Mouse (Mus musculus): ENCODE data around the gene Ypel2. TPM values are rescaled to one million over a fixed set of nuclear protein-coding genes. Genes with fewer than 3 reads are reported as not detected.
A peak's percentile ranks its signal among the peaks of the same experiment; 100 is the strongest.

The Ypel2 gene
- polyA plus RNA-seq, 1 experiment from 2014 or later = 16.8 TPM

GRCm38 (mm10) chr11:86990309-86990708 is 3.2 kb downstream of the Ypel2 start:
- Histone ChIP-seq H3K27ac (ENCODE audit: low read depth, low read length) (no peak overlapping the region), H3K4me3 (ENCODE audit: low read depth, low read length) (0 out of 2 replicates have a peak overlapping the region, but pooled peaks have one; percentile 4), H3K4me2 (peak overlapping the region; percentile 31; the same call in 1 of the 2 replicates), H3K27me3 (ENCODE audit: control insufficient read depth, insufficient read depth, low read length) (no peaks in the 10 kb centered on the region), H3K9me3 (replicated peaks; ENCODE audit: control insufficient read depth, low read length) (no peaks in the 10 kb centered on the region), H3K9ac (ENCODE audit: low read depth, low read length) (0 out of 2 replicates have a peak overlapping the region, but pooled peaks have one; percentile 47), H3K36me3 (ENCODE audit: control insufficient read depth, insufficient read depth, low read length) (no peaks in the 10 kb centered on the region), H3K4me1 (ENCODE audit: control insufficient read depth, insufficient read depth, low read length) (peaks cover 41% of the 10 kb centered on the region)
- WGBS (ENCODE audit: insufficient replicate concordance) = 71% methylated on average over 3 of the region's 3 CpGs
- no peak for ATAC-seq (replicated peaks; ENCODE audit: insufficient number of reproducible peaks, low FRiP score, low TSS enrichment)

- WGBS (ENCODE audit: insufficient replicate concordance) = 49% methylated on average over 3 of the region's 3 CpGs
- H3K27ac ChIP-seq (ENCODE audit: low read depth, low read length) = no peak overlapping the region
- no peaks in the 10 kb centered on the region for H3K9me3 ChIP-seq (replicated peaks; ENCODE audit: control insufficient read depth, low read length)
- no peaks in the 10 kb centered on the region for H3K27me3 ChIP-seq (ENCODE audit: control insufficient read depth, insufficient read depth, low read length)
- peaks cover 37% of the 10 kb centered on the region for H3K4me1 ChIP-seq (ENCODE audit: control insufficient read depth, insufficient read depth, low read length)
- H3K4me2 ChIP-seq = no peak overlapping the region
- no peak overlapping the region for H3K9ac ChIP-seq (ENCODE audit: low read depth, low read length)
- H3K36me3 ChIP-seq (ENCODE audit: control insufficient read depth, insufficient read depth, low read length) = no peaks in the 10 kb centered on the region
- H3K4me3 ChIP-seq (ENCODE audit: low read depth, low read length) = no peak overlapping the region
- ATAC-seq (replicated peaks; ENCODE audit: insufficient number of reproducible peaks, low FRiP score, low TSS enrichment) = no peak
Measured at GRCm38 (mm10) chr11:86984990-86985389, 8.5 kb downstream of the Ypel2 start.

DNA sequence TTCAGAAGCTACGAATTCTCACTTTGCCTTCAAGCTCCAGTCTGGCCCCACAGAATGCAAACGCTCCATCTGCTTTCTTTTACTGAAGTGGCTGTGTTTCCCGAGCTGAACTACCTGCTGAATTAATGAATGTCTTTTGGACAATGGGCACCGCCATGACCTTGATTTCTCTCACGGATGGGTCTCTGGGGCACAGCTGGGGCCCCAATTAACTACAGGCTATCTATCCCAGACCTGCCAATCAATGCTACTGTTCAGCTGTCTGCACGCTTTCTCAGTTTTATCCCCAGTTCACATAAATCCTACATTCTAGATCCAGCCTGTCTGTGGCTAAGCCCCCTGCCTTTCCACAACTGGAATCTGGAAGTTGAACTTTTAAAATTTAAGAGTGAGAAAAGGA is 10.5 kb downstream of the Ypel2 start:
- WGBS (ENCODE audit: insufficient replicate concordance) = 78% methylated on average over 6 of the region's 6 CpGs
- Histone ChIP-seq H3K27ac (ENCODE audit: low read depth, low read length) (no peak overlapping the region), H3K4me1 (ENCODE audit: control insufficient read depth, insufficient read depth, low read length) (peaks cover 25% of the 10 kb centered on the region), H3K36me3 (ENCODE audit: control insufficient read depth, insufficient read depth, low read length) (no peaks in the 10 kb centered on the region), H3K9ac (ENCODE audit: low read depth, low read length) (no peak overlapping the region), H3K27me3 (ENCODE audit: control insufficient read depth, insufficient read depth, low read length) (no peaks in the 10 kb centered on the region), H3K9me3 (replicated peaks; ENCODE audit: control insufficient read depth, low read length) (no peaks in the 10 kb centered on the region), H3K4me2 (no peak overlapping the region), H3K4me3 (ENCODE audit: low read depth, low read length) (no peak overlapping the region)
- no peak for ATAC-seq (replicated peaks; ENCODE audit: insufficient number of reproducible peaks, low FRiP score, low TSS enrichment)

DNA sequence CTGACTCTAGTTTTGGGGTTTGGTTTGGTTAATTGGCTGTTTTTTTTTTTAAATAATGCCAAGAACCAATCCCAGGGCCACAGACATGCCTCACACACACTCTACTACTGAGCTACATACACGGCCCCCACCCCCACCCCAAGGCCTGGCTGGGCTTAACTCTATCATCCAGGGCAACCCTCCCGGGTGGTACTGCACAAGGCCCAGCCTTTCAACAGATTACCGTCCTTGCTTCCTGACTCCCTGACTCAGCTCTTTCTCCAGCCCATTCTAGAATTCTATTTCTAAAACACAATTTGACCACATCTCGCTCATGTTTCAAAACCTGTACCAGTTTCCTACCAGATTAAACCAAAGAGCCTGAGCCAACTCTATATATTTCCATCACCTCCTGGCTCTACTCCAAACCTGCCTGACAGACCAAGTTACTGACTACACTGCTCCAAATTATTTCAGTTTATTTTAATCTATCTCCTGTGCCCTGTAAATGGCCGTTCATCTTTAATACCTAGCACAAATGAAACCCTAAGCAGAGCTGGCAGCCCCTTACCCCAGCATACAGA is 12.2 kb downstream of the Ypel2 start:
- Histone ChIP-seq H3K9ac (ENCODE audit: low read depth, low read length) (no peak overlapping the region), H3K4me3 (ENCODE audit: low read depth, low read length) (no peak overlapping the region), H3K36me3 (ENCODE audit: control insufficient read depth, insufficient read depth, low read length) (no peaks in the 10 kb centered on the region), H3K27me3 (ENCODE audit: control insufficient read depth, insufficient read depth, low read length) (no peaks in the 10 kb centered on the region), H3K4me2 (no peak overlapping the region), H3K9me3 (replicated peaks; ENCODE audit: control insufficient read depth, low read length) (no peaks in the 10 kb centered on the region), H3K4me1 (ENCODE audit: control insufficient read depth, insufficient read depth, low read length) (peaks cover 25% of the 10 kb centered on the region), H3K27ac (ENCODE audit: low read depth, low read length) (no peak overlapping the region)
- 46% methylated on average over 5 of the region's 5 CpGs for WGBS (ENCODE audit: insufficient replicate concordance)
- ATAC-seq (replicated peaks; ENCODE audit: insufficient number of reproducible peaks, low FRiP score, low TSS enrichment) = no peak

- H3K27ac ChIP-seq (ENCODE audit: low read depth, low read length) = no peak overlapping the region
- H3K9me3 ChIP-seq (replicated peaks; ENCODE audit: control insufficient read depth, low read length) = no peaks in the 10 kb centered on the region
- H3K4me3 ChIP-seq (ENCODE audit: low read depth, low read length) = no peak overlapping the region
- no peaks in the 10 kb centered on the region for H3K27me3 ChIP-seq (ENCODE audit: control insufficient read depth, insufficient read depth, low read length)
- 83% methylated on average over 6 of the region's 6 CpGs for WGBS (ENCODE audit: insufficient replicate concordance)
- H3K9ac ChIP-seq (ENCODE audit: low read depth, low read length) = no peak overlapping the region
- H3K4me1 ChIP-seq (ENCODE audit: control insufficient read depth, insufficient read depth, low read length) = peaks cover 23% of the 10 kb centered on the region
- no peak for ATAC-seq (replicated peaks; ENCODE audit: insufficient number of reproducible peaks, low FRiP score, low TSS enrichment)
- H3K4me2 ChIP-seq = no peak overlapping the region
- H3K36me3 ChIP-seq (ENCODE audit: control insufficient read depth, insufficient read depth, low read length) = no peaks in the 10 kb centered on the region
Measured at GRCm38 (mm10) chr11:86980526-86980925, 13.0 kb downstream of the Ypel2 start.

DNA sequence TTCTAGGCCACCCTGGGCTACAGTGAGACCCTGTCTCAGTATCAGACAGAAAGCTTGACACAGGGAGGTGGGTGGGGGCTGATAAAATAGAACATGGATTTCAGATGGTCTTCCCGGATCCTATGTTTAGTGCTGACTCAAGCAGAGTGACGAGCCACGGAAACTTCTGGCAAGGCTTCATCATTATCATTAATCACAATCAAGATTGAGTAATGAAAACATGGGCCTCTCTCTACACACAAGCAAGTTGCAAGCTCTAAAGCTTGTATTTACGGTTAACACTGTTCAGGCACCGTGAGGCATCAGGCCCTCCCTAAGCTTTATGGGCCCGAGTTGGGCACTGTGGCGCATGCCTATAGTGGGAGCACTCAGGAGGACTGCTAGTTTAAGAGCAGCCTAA is 13.7 kb downstream of the Ypel2 start:
- H3K4me1 ChIP-seq (ENCODE audit: control insufficient read depth, insufficient read depth, low read length) = peaks cover 21% of the 10 kb centered on the region

DNA sequence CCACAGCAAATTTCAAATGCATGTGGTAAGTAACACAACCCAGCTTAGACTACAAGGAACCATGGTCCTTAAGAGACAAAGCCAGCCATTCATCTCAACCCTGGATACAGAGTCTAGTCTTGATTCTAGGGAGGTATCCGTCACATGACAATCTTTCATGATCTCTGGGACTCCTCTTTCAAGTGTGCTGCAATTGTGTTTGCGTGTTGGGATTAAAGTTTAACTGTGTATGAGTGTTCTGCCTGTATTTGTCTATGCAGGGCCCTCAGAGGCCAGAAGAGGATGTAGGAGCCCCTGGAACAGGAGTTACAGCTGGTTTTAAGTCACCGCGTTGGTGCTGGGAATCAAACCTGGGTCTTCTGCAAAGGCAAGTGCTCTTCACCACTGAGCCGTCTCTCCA is 16.3 kb downstream of the Ypel2 start:
- H3K27me3 ChIP-seq (ENCODE audit: control insufficient read depth, insufficient read depth, low read length) = no peaks in the 10 kb centered on the region
- H3K27ac ChIP-seq (ENCODE audit: low read depth, low read length) = no peak overlapping the region
- H3K4me1 ChIP-seq (ENCODE audit: control insufficient read depth, insufficient read depth, low read length) = peaks cover 25% of the 10 kb centered on the region
- 89% methylated on average over 5 of the region's 5 CpGs for WGBS (ENCODE audit: insufficient replicate concordance)
- H3K36me3 ChIP-seq (ENCODE audit: control insufficient read depth, insufficient read depth, low read length) = no peaks in the 10 kb centered on the region
- no peak overlapping the region for H3K4me2 ChIP-seq
- no peaks in the 10 kb centered on the region for H3K9me3 ChIP-seq (replicated peaks; ENCODE audit: control insufficient read depth, low read length)
- no peak overlapping the region for H3K9ac ChIP-seq (ENCODE audit: low read depth, low read length)
- ATAC-seq (replicated peaks; ENCODE audit: insufficient number of reproducible peaks, low FRiP score, low TSS enrichment) = no peak
- H3K4me3 ChIP-seq (ENCODE audit: low read depth, low read length) = no peak overlapping the region

More for the DNA sequence above, 13.7 kb downstream of the Ypel2 start:
- no peak overlapping the region for H3K9ac ChIP-seq (ENCODE audit: low read depth, low read length)
- H3K27ac ChIP-seq (ENCODE audit: low read depth, low read length) = no peak overlapping the region
- H3K27me3 ChIP-seq (ENCODE audit: control insufficient read depth, insufficient read depth, low read length) = no peaks in the 10 kb centered on the region
- H3K36me3 ChIP-seq (ENCODE audit: control insufficient read depth, insufficient read depth, low read length) = no peaks in the 10 kb centered on the region
- no peak for ATAC-seq (replicated peaks; ENCODE audit: insufficient number of reproducible peaks, low FRiP score, low TSS enrichment)
- no peaks in the 10 kb centered on the region for H3K9me3 ChIP-seq (replicated peaks; ENCODE audit: control insufficient read depth, low read length)
- H3K4me2 ChIP-seq = no peak overlapping the region
- 87% methylated on average over 7 of the region's 7 CpGs for WGBS (ENCODE audit: insufficient replicate concordance)
- no peak overlapping the region for H3K4me3 ChIP-seq (ENCODE audit: low read depth, low read length)

GRCm38 (mm10) chr11:86974401-86974800 is 19.1 kb downstream of the Ypel2 start:
- no peak overlapping the region for H3K4me2 ChIP-seq
- H3K4me1 ChIP-seq (ENCODE audit: control insufficient read depth, insufficient read depth, low read length) = peaks cover 12% of the 10 kb centered on the region; the same call in 1 of the 2 replicates
- H3K36me3 ChIP-seq (ENCODE audit: control insufficient read depth, insufficient read depth, low read length) = 0 out of 2 replicates have a peak, but pooled peaks cover 4% of the 10 kb centered on the region
- no peaks in the 10 kb centered on the region for H3K9me3 ChIP-seq (replicated peaks; ENCODE audit: control insufficient read depth, low read length)
- no peak for ATAC-seq (replicated peaks; ENCODE audit: insufficient number of reproducible peaks, low FRiP score, low TSS enrichment)
- no peaks in the 10 kb centered on the region for H3K27me3 ChIP-seq (ENCODE audit: control insufficient read depth, insufficient read depth, low read length)
- H3K4me3 ChIP-seq (ENCODE audit: low read depth, low read length) = no peak overlapping the region
- H3K9ac ChIP-seq (ENCODE audit: low read depth, low read length) = no peak overlapping the region
- 74% methylated on average over 3 of the region's 3 CpGs for WGBS (ENCODE audit: insufficient replicate concordance)
- no peak overlapping the region for H3K27ac ChIP-seq (ENCODE audit: low read depth, low read length)

GRCm38 (mm10) chr11:86973255-86973654 is 20.3 kb downstream of the Ypel2 start:
- H3K27ac ChIP-seq (ENCODE audit: low read depth, low read length) = no peak overlapping the region

More at GRCm38 (mm10) chr11:86973255-86973654, 20.3 kb downstream of the Ypel2 start:
- no peaks in the 10 kb centered on the region for H3K27me3 ChIP-seq (ENCODE audit: control insufficient read depth, insufficient read depth, low read length)
- no peak overlapping the region for H3K4me3 ChIP-seq (ENCODE audit: low read depth, low read length)
- H3K9ac ChIP-seq (ENCODE audit: low read depth, low read length) = no peak overlapping the region
- no peak for ATAC-seq (replicated peaks; ENCODE audit: insufficient number of reproducible peaks, low FRiP score, low TSS enrichment)
- H3K4me2 ChIP-seq = no peak overlapping the region
- H3K9me3 ChIP-seq (replicated peaks; ENCODE audit: control insufficient read depth, low read length) = no peaks in the 10 kb centered on the region
- H3K36me3 ChIP-seq (ENCODE audit: control insufficient read depth, insufficient read depth, low read length) = peaks cover 4% of the 10 kb centered on the region; the same call in 1 of the 2 replicates
- peaks cover 19% of the 10 kb centered on the region; the same call in 1 of the 2 replicates for H3K4me1 ChIP-seq (ENCODE audit: control insufficient read depth, insufficient read depth, low read length)
- 68% methylated on average over 5 of the region's 5 CpGs for WGBS (ENCODE audit: insufficient replicate concordance)
